Mouse (Mus musculus) thymus, postnatal 10 days (tissue): ENCODE measurements around the gene Pigo.
"Not testable (repeated sequence)": the region's sequence is repeated elsewhere in the genome, so short reads cannot be mapped to it uniquely, and the experiment has no call there.

Source experiments
- DNase-seq, 2 experiments: peaks; one replicate each; pipeline ENCODE4 v3.0.0; 2021; ENCODE audit warnings: low spot score in 2 of 2

Pigo gene

GRCm38 (mm10) chr4:43001272-43001671 lies 24.3 kb downstream of the Pigo start:
- no peak for DNase-seq

DNA sequence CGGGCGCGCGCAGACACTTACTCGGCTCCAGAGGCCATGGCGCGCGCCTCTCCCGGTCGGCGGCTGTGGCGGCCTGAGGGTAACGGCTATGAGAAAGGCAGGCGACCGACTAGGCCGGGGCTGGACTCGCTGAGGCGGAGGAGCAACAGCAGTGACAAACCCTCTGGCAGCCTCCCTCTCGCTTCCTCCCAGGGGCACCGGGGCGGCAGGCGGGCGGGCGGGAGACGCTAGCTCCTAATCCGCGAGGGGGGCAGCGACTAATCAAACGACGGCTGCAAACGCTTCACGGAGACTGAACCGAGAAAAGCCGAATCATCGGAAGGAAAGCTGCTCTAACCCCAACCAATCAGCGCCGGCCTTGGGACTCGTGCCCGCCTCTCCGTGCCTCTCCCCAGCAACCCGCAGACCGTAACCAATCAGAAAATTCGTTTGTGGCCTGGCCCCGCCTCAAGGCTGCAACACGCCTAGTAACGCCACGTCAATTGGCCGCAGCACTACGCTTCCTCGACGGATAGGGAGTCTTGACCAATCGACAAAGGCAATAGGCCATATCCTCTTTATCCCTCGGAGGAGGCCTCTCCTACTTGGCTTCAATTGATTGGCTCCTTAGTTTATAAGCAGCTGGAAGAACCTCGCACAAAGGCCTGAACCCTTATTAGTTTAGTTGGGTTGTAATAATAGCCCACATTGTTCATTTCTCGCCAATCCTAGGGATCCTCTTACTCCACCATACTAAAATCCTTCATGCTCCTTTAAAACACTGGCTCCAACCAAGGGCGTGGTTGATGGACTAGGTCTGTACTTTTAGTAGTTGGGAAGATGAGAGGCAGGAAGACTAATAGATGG lies 25.3 kb downstream of the Pigo start, which contains the start of gene Vcp:
Gene Vcp, minus strand, starts transcription at position 367 of the 846 bp plus-strand sequence.
- DNase-seq = peak; percentile 98 to 99

GRCm38 (mm10) chr4:42999451-43000140 lies 26.0 kb downstream of the Pigo start:
- DNase-seq = peak; percentile 58 to 61

DNA sequence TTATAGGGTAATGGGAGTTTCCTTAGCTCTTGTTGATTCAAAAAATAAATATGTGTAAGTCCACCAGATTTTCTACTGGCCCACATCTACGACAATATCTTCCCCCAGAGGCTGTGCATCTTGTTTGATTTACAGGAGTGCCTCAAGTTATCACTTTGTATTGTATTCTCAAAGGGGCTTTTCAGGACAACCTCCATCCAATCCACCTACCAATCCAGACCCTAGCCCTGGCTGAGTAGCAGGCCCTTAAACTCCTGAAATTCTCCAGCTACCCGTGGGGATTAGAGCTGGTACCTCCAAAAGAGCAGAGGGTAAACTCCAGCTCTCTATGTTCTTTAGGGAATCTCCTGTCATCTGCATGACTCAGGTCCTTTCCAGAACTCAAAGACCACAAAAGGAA lies 27.6 kb downstream of the Pigo start:
- DNase-seq = no peak

DNA sequence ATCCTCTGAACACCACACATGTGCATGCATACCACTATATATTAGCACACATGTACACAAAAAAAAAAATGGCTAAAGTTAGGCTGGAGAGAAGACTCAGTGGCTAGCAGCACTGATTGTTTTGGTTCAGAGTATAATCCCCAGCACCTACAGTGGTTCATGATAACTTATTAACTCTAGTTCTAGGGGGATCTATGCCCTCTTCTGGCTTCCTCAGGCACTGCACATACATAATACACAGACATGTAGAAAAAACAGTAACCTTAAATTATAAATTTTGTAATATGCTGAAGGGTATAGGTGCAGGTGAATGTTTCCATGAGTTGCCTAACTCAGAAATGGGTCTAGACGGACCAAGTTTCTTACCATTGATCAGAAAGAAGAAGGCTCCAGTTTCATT lies 37.3 kb downstream of the Pigo start:
- DNase-seq = no peak

- not testable (repeated sequence) for DNase-seq
These were observed 45.2 kb downstream of the Pigo start for GRCm38 (mm10) chr4:42980467-42980866.

DNA sequence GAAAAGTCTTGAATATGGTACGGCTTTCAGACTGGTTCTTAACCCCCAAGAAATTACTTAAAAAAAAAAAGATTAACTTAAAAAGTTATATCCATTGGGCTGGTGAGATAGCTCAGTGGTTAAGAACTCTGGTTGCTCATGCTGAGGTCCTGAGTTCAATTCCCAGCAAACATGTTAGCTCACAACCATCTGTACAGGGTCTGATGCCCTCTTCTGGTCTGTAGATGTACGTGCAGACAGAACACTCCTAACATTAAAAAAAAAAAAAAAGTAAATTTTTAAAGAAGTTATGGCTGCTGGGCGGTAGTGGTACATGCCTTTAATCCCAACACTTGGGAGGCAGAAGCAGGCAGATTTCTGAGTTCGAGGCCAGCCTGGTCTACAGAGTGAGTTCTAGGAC lies 47.6 kb downstream of the Pigo start:
- no peak for DNase-seq

DNA sequence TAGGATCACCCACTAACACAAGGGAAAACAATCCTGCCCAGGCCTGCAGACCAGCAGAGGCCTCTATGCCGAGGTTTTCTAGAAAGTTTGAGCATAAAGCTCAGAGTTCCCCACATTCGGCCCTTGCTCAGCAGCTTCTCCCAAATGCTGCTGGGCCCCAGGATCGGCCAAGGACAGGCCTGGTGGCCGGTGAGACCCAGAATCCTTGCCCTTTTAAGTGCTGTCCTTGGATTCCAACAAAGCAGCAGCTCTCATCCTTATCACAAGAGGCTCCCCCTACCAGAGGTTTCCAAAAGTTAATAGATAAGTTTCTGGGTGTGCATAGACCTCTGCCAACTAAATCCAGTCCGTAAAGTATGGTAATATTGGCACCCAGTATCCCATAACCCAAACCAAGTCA lies 51.8 kb downstream of the Pigo start:
- no peak for DNase-seq

- no peak for DNase-seq
These were observed 52.7 kb downstream of the Pigo start for GRCm38 (mm10) chr4:42972952-42973351.

GRCm38 (mm10) chr4:42969304-42969703 lies 56.3 kb downstream of the Pigo start, which contains the start of gene 1700022I11Rik:
Gene 1700022I11Rik (plus strand): TSS chr4:42969604.
- no peak for DNase-seq
